Mouse (Mus musculus) CD4-positive helper T cell, adult 2 months (primary cell): ENCODE measurements around the gene Olfr169.
"Not testable (repeated sequence)": the region's sequence is repeated elsewhere in the genome, so short reads cannot be mapped to it uniquely, and the experiment has no call there.

ENCODE experiments used
- DNase-seq: peaks from one replicate; pipeline ENCODE4 v3.0.0-alpha.2; 2012; ENCODE audit warnings: low read depth, missing footprints, low spot score

Olfr169 gene

GRCm38 (mm10) chr16:19571709-19572108 lies at the start of gene Olfr169:
Gene Olfr169, minus strand, starts transcription at chr16:19571809.
- DNase-seq, result not testable (repeated sequence)

- DNase-seq, result not testable (repeated sequence)
These were observed 40.2 kb upstream of the Olfr169 start, which contains the start of gene Olfr170 for GRCm38 (mm10) chr16:19611782-19612181. Gene Olfr170, minus strand, starts transcription at chr16:19611882.

GRCm38 (mm10) chr16:19603166-19603565 lies 31.6 kb upstream of the Olfr169 start:
- no peak for DNase-seq

- DNase-seq, result not testable (repeated sequence)
These were observed 18.2 kb downstream of the Olfr169 start for GRCm38 (mm10) chr16:19553429-19553828.

GRCm38 (mm10) chr16:19552246-19552645 lies 19.4 kb downstream of the Olfr169 start:
- DNase-seq, result not testable (repeated sequence)

GRCm38 (mm10) chr16:19535455-19535854 lies 36.2 kb downstream of the Olfr169 start, which contains the start of gene Olfr168:
Gene Olfr168, minus strand, starts transcription at chr16:19535555.
- no peak for DNase-seq

- no peak for DNase-seq
These were observed 49.4 kb downstream of the Olfr169 start, which contains the start of gene Olfr167 for GRCm38 (mm10) chr16:19522166-19522565. Gene Olfr167, minus strand, starts transcription at chr16:19522266.
